In the genomic region with DNA sequence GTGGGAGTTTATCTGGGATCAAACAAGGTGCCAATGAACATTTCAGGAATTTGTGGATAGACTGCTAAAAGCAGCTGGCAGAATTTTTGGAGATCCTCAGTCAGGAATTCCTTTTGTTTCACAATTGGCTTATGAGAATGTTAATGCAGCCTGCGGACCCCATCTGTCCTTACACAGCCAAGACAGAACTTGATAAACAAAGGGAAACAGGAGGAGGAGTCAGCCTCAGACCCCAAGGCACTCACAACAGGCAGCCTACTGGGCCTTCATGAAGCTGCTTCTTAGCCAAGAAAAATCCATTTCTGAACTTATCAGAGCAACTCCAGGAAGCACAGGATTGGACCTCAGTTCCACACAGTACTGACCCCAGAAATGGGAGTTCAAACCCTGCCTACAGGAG, we compare ENCODE assay signal across 15 mouse cellular contexts. TPM values are rescaled to one million over a fixed set of nuclear protein-coding genes. Genes with fewer than 3 reads are reported as not detected.
"Had no signal": no experiment of that assay in that cellular context is flagged by ENCODE, and none has a peak within 500 bp of the region (broad histone marks: within the 10 kb centered on the region; RNA-seq: fewer than 3 reads in every experiment).

No protein-coding gene starts in this region.

- ATAC-seq: intestine, embryonic 16.5 days had no signal

- H3K4me3 ChIP-seq: limb, embryonic 12.5 days; liver, embryonic 15.5 days; neural tube, embryonic 15.5 days had no signal

- H3K4me2 ChIP-seq: limb, embryonic 12.5 days; liver, embryonic 11.5 days; liver, embryonic 15.5 days; neural tube, embryonic 15.5 days had no signal

- H3K36me3 ChIP-seq: limb, embryonic 12.5 days; liver, embryonic 15.5 days; neural tube, embryonic 15.5 days had no signal

- H3K4me1 ChIP-seq: limb, embryonic 12.5 days; liver, embryonic 15.5 days; neural tube, embryonic 15.5 days had no signal

- H3K27ac ChIP-seq: limb, embryonic 12.5 days; liver, embryonic 15.5 days; neural tube, embryonic 15.5 days; stomach, postnatal 0 days had no signal

- H3K9ac ChIP-seq: limb, embryonic 12.5 days; liver, embryonic 15.5 days; neural tube, embryonic 15.5 days had no signal

- DNase-seq: kidney, adult 2 months; kidney, postnatal 36 days; layer of hippocampus, adult 9-11 months; layer of hippocampus, postnatal 36 days; lung, postnatal 14 days; right cerebral cortex, adult 18-20 months; right cerebral cortex, postnatal 25 days; thymus, postnatal 4 days had no signal

- H3K27me3 ChIP-seq: limb, embryonic 12.5 days; liver, embryonic 15.5 days; neural tube, embryonic 15.5 days had no signal

- H3K9me3 ChIP-seq: liver, embryonic 15.5 days had no signal

RNA-seq across cellular contexts. Expression of gene Fgf12, which starts 56.2 kb away (rescaled TPM):
- total RNA-seq: megakaryocyte progenitor cell, adult 5-6 weeks had no signal
